Mouse (Mus musculus) heart, embryonic 13.5 days (tissue): ENCODE measurements around the gene Olfr435. TPM values are rescaled to one million over a fixed set of nuclear protein-coding genes. Genes with fewer than 3 reads are reported as not detected.
"Not testable (repeated sequence)": the region's sequence is repeated elsewhere in the genome, so short reads cannot be mapped to it uniquely, and the experiment has no call there.

Source experiments
- ATAC-seq: fragments of 200-750 bp; cut with Nextera tagmentation; 2 replicates; pipeline ENCODE4 v1.8.0; 2017; ENCODE audit warnings: moderate TSS enrichment; ENCODE audit not compliant: insufficient number of reproducible peaks, low FRiP score, low TSS enrichment; ENCODE audit errors: extremely low read depth
- H3K27ac ChIP-seq: fragments of 300-500 bp; sonication (generic); replicated peaks from 2 replicates; pipeline ENCODE4 v1.5.1; 2015; ENCODE audit warnings: moderate library complexity, mild to moderate bottlenecking, inconsistent platforms
- H3K27me3 ChIP-seq: fragments of 300-500 bp; sonication (generic); replicated peaks from 2 replicates; pipeline ENCODE4 v1.6.1; 2015; ENCODE audit warnings: mild to moderate bottlenecking, inconsistent platforms
- H3K36me3 ChIP-seq: fragments of 300-500 bp; sonication (generic); 2 replicates; pipeline ENCODE4 v1.6.1; 2015; ENCODE audit warnings: mild to moderate bottlenecking, inconsistent platforms
- H3K4me1 ChIP-seq: fragments of 300-500 bp; sonication (generic); 2 replicates; pipeline ENCODE4 v1.6.1; 2015; ENCODE audit warnings: inconsistent platforms
- H3K4me2 ChIP-seq: fragments of 300-500 bp; sonication (generic); 2 replicates; pipeline ENCODE4 v1.6.1; 2015; ENCODE audit warnings: inconsistent platforms, mild to moderate bottlenecking, moderate library complexity
- H3K4me3 ChIP-seq: fragments of 300-500 bp; sonication (generic); 2 replicates; pipeline ENCODE4 v1.5.1; 2015; ENCODE audit warnings: moderate library complexity, mild to moderate bottlenecking, inconsistent platforms
- H3K9ac ChIP-seq: fragments of 300-500 bp; sonication (generic); 2 replicates; pipeline ENCODE4 v1.6.1; 2015; ENCODE audit warnings: inconsistent platforms, mild to moderate bottlenecking, moderate library complexity
- H3K9me3 ChIP-seq: fragments of 300-500 bp; sonication (generic); 2 replicates; pipeline ENCODE4 v1.6.1; 2016; ENCODE audit warnings: inconsistent platforms
- WGBS: fragments of 180-500 bp; shearing (Covaris S2); methylation state at CpG from one replicate; pipeline ENCODE4 v1.1.7; 2015; ENCODE audit warnings: mixed read lengths; 5-methylcytosine and 5-hydroxymethylcytosine counted together
- polyA plus RNA-seq: library from polyadenylated mRNA; unstranded; fragments of >200 nt; fragmentation: Nextera tagmentation; extraction: Ambion mirVana; gene quantifications from 2 replicates; pipeline ENCODE4 v1.2.1, GENCODE M21; 2015

The Olfr435 gene
- not detected in 2 replicates for polyA plus RNA-seq

DNA sequence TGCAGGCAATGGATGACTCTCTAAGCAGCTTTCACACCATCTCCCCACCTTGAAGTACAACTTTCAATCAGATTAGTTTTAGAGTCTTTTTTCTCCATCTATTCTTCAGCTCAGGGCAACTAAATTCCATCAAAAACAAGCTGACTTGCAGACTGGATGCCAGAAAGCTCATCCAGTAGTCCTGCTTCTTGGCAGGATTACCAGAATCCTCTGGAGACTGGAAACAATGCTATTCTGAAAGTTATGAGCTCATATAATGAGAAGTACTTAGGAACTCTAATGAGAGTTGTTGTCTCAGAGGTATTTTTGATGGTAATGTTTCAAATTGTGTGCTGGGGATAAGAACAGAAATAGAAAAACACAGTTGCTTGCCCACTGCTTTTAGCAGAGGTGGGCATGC lies at the start of gene Olfr435:
Gene Olfr435 (plus strand): TSS at position 366 of the 400 bp plus-strand sequence.
- Histone ChIP-seq H3K4me3 (no peak within 1 kb of the TSS), H3K4me2 (no peak within 1 kb of the TSS), H3K4me1 (no peaks in the 10 kb centered on the region), H3K36me3 (no peaks in the 10 kb centered on the region), H3K27me3 (no peaks in the 10 kb centered on the region), H3K27ac (no peak within 1 kb of the TSS), H3K9ac (no peak within 1 kb of the TSS), H3K9me3 (no peaks in the 10 kb centered on the region)
- no peak for ATAC-seq

DNA sequence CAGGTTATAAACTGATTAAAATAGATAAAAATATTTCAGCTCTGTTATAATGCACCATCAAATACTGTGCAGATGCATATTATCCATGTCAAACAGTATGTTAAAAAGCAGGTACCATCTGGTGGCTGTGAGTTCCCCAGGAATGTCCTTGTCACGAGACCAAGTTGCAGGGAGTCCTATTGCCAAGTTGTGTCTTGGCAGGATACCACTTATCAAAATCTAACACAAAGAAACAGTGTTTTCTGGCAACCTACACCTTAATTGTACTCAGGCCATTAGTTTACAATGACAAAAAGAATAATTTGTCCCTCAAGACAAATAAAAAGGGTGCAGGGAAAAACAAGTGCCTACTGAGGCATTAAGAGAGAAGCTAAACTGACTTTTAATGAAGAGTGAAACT lies 37.4 kb upstream of the Olfr435 start:
- H3K27ac ChIP-seq, result no peak overlapping the region
- H3K4me2 ChIP-seq, result no peak overlapping the region
- no peak overlapping the region for H3K9ac ChIP-seq
- no peaks in the 10 kb centered on the region for H3K36me3 ChIP-seq
- H3K4me1 ChIP-seq, result no peaks in the 10 kb centered on the region
- H3K27me3 ChIP-seq, result no peaks in the 10 kb centered on the region
- WGBS, result 32% methylated on average over 1 of the region's 1 CpGs
- no peak for ATAC-seq
- H3K4me3 ChIP-seq, result no peak overlapping the region
- no peaks in the 10 kb centered on the region for H3K9me3 ChIP-seq

DNA sequence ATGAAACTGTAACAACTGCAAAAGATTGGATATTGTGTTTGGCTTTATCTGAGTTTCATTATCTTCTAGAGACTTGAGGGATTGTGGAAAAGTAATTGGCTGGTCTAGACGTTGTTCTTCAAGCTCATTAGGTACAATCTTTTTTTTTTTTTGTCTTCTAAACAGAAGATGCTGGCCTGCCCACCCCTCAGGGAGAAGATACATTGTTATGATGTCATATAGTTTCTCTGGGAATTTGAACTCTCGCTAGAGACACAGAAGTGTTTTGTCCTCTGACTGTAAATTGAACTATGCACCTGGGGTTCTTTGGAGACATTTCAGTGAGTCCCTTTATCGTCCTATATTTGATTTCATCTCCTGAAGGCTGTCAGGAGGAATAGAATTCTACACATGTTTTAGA lies 34.0 kb upstream of the Olfr435 start, which contains the start of gene Olfr437:
Gene Olfr437 (plus strand): TSS at position 301 of the 400 bp plus-strand sequence.
- H3K4me3 ChIP-seq, result no peak within 1 kb of the TSS
- H3K4me1 ChIP-seq, result no peaks in the 10 kb centered on the region
- H3K4me2 ChIP-seq, result no peak within 1 kb of the TSS
- WGBS, result 53% methylated on average over 3 of the region's 3 CpGs
- H3K36me3 ChIP-seq, result no peaks in the 10 kb centered on the region
- no peak for ATAC-seq
- H3K9me3 ChIP-seq, result no peaks in the 10 kb centered on the region
- H3K27me3 ChIP-seq, result no peaks in the 10 kb centered on the region
- no peak within 1 kb of the TSS for H3K27ac ChIP-seq
- H3K9ac ChIP-seq, result no peak within 1 kb of the TSS

DNA sequence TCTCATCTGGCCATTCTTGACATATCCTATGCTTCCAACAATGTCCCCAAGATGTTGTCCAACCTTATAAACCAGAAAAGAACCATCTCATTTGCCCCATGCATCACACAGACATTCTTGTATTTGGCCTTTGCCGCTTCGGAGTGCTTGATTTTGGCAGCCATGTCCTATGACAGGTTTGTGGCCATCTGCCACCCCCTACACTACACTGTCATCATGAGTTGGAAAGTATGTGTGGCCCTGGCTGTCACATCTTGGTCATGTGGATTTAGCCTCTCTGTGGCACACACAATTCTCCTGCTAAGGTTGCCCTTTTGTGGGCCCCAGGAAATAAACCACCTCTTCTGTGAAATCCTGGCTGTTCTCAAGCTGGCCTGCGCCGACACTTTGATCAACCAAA lies 29.7 kb upstream of the Olfr435 start:
- Histone ChIP-seq H3K4me3 (no peak overlapping the region), H3K27me3 (no peaks in the 10 kb centered on the region), H3K4me2 (no peak overlapping the region), H3K36me3 (no peaks in the 10 kb centered on the region), H3K9me3 (no peaks in the 10 kb centered on the region), H3K27ac (no peak overlapping the region), H3K9ac (no peak overlapping the region), H3K4me1 (no peaks in the 10 kb centered on the region)
- WGBS, result 90% methylated on average over 4 of the region's 4 CpGs
- no peak for ATAC-seq

DNA sequence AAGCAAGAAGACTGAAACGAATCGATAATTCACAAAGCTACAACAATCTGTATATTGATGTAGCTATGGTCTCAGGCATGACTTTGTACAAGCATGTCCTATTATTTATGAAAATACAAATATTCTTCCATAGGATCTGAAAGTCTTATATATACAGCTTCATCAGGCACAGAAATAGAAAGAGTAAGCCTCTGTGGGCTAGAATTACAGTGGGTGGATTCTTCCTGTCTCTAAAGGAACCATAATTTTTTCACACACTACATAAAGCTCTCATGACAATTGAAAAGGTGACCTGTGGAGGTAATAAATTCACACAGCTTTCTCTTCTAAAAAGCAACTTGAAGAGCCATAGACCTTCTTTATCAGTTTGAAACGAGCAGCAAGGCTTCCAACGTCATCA lies 25.1 kb upstream of the Olfr435 start, which contains the start of gene Olfr13:
Gene Olfr13 (plus strand): TSS at position 301 of the 400 bp plus-strand sequence.
- Histone ChIP-seq H3K36me3 (no peaks in the 10 kb centered on the region), H3K9ac (no peak within 1 kb of the TSS), H3K4me3 (no peak within 1 kb of the TSS), H3K4me2 (no peak within 1 kb of the TSS), H3K27me3 (no peaks in the 10 kb centered on the region), H3K27ac (no peak within 1 kb of the TSS), H3K4me1 (no peaks in the 10 kb centered on the region), H3K9me3 (no peaks in the 10 kb centered on the region)
- WGBS, result 62% methylated on average over 4 of the region's 4 CpGs
- ATAC-seq, result no peak

DNA sequence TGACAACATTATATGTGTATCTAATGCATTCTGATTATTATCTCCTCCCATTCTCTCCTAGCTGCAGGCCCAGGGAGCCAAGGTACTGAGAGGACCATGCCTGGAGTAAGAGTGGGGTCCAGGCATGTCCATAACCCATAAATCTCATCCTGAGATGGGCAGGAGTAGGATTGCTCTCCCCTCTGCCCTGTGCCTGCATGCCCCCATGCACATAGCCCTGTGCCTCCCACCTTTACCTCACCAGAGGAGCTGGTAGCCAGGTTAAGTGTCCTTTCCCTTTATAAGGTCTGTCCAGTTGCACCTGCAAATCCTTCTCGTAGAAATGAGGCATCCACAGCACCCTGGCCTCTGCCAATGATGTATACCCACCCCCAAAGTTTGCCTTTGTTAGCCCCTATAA lies 18.8 kb upstream of the Olfr435 start:
- no peak overlapping the region for H3K4me3 ChIP-seq
- ATAC-seq, result no peak
- WGBS, result 52% methylated on average over 1 of the region's 1 CpGs

DNA sequence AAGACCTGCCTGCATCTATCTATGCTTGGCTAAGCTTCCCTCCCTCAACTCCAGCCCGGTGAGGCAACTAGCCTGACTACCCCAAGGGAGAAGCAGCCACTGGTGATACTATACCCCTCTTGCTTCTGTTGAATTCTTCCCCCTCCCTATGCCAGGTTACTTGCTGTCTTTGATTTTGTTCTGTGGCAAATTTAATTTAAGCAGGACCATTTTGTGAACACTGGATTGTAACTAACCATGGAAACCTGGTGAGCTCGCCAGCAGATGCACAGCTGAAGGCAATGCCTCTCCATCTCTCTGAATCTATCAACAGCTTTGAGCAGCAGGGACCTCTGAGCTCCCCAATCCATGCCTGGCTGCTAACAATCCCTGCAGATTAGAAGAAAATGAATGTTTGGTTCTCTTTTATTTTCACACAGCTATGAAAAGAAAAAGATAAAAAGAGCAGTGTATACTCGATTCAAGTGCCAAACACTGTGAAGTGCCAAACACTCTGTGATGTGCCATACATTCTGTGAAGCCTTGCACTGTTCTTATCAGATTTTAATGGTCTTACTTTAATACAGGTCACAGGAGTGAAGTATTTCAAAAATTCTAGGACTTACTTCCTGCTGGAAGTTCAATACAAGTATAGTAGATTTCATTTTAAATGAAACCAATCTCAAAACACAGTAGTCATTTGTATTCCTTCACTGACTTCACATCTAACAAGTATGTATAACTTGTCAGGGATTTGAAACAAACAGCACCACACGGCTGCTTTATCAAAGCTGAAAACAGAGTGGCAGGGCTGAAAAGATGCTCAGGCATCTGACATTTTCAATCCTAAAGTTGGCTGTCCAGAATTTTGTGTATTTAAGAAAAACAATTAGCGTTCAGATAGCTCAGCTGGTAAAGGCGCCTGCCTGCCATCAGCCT lies 18.1 kb upstream of the Olfr435 start:
- Histone ChIP-seq H3K4me3 (no peak overlapping the region), H3K9me3 (no peaks in the 10 kb centered on the region), H3K9ac (no peak overlapping the region), H3K4me1 (no peaks in the 10 kb centered on the region), H3K36me3 (no peaks in the 10 kb centered on the region), H3K4me2 (no peak overlapping the region), H3K27me3 (no peaks in the 10 kb centered on the region), H3K27ac (no peak overlapping the region)
- no peak for ATAC-seq
- WGBS, result 49% methylated on average over 6 of the region's 6 CpGs

More for the DNA sequence above, 18.8 kb upstream of the Olfr435 start:
- Histone ChIP-seq H3K27ac (no peak overlapping the region), H3K4me1 (no peaks in the 10 kb centered on the region), H3K4me2 (no peak overlapping the region), H3K36me3 (no peaks in the 10 kb centered on the region), H3K27me3 (no peaks in the 10 kb centered on the region), H3K9me3 (no peaks in the 10 kb centered on the region), H3K9ac (no peak overlapping the region)

DNA sequence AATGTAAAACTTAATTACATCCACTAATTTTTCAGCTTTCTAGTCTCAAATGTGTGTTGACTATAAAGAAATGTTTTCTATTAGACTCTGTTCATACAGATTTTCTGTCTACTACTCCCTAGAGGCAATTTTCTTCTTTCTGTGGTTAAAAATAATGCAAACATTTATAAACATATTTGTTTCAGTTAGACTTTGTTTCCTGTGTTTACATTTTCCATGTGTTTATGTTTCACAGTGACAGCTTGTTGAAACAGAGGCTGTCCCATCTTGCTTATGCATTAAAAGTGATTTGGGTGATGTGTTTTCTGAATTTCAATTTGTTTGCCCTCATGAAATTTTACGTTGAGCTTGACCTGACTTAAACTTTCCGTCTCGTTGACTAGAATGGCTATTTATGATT lies 6.0 kb upstream of the Olfr435 start:
- no peak overlapping the region for H3K4me3 ChIP-seq
- WGBS, result 72% methylated on average over 3 of the region's 3 CpGs
- H3K27ac ChIP-seq, result no peak overlapping the region
- no peaks in the 10 kb centered on the region for H3K27me3 ChIP-seq
- no peaks in the 10 kb centered on the region for H3K4me1 ChIP-seq
- H3K9ac ChIP-seq, result no peak overlapping the region
- H3K36me3 ChIP-seq, result no peaks in the 10 kb centered on the region
- ATAC-seq, result no peak
- no peak overlapping the region for H3K4me2 ChIP-seq
- H3K9me3 ChIP-seq, result no peaks in the 10 kb centered on the region

DNA sequence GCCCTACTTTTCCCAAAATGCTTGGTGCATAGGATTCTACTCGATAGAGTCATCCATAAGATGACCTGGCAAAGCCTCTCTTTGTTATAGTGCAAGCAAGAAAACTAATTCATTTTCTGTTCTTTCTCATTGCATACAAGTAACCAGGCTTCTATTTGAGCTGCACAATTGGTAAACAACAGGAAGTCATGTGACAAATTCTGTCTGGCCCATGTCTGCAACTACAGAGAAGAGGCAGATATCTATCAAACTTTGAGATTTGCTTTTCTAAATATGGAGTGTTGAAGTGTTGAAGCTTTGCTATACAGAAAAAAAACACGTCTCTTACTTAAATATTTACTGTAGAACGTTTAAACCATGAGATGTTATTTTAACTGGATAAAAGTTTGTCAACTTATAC lies 1.1 kb downstream of the Olfr435 start:
- Histone ChIP-seq H3K9ac (no peak overlapping the region), H3K27me3 (no peaks in the 10 kb centered on the region), H3K36me3 (no peaks in the 10 kb centered on the region), H3K9me3 (no peaks in the 10 kb centered on the region), H3K4me2 (no peak overlapping the region), H3K27ac (no peak overlapping the region), H3K4me3 (no peak overlapping the region), H3K4me1 (no peaks in the 10 kb centered on the region)
- WGBS, result 45% methylated on average over 3 of the region's 3 CpGs
- no peak for ATAC-seq

DNA sequence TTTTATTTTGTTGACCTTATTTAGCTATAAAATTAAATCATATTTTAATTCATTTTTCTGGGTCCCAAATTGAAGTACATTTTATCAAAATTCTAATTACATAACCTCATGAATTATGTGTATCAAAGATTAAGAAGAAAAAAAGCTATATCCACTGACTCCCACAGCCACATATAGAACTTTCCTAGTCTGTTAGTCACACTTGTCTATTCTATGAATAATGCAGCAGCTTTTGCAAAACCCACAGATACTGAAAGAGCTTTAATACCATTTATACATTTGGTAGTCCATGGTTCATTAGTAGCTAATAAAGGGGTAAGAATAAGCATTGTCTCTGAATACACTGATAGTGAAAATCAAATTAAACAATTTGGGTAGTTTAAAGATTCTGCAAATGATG lies 5.8 kb downstream of the Olfr435 start:
- Histone ChIP-seq H3K9ac (no peak overlapping the region), H3K4me1 (no peaks in the 10 kb centered on the region), H3K4me2 (no peak overlapping the region), H3K9me3 (no peaks in the 10 kb centered on the region), H3K27ac (no peak overlapping the region), H3K27me3 (no peaks in the 10 kb centered on the region), H3K36me3 (no peaks in the 10 kb centered on the region), H3K4me3 (no peak overlapping the region)
- no peak for ATAC-seq

DNA sequence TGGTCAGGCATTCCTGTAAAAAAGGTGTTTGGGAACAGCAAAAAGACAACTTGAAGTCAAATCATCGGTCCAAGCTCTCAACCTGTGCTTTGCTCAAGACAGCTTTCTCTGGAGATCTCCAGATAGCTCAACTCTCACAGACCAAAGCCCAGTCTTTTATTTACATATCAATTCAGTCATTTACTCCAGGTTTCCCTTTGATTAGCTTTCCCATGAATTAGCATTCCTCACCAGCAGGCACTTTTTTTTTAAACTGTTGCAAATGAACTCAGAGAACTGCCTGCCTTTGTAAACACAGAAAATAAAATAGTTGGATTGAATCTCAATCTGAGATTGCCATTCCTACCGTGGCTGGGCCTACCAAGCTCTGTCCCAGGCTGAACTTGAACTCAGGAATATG lies 8.4 kb downstream of the Olfr435 start:
- ATAC-seq, result no peak
- no peak overlapping the region for H3K4me2 ChIP-seq
- H3K4me1 ChIP-seq, result no peaks in the 10 kb centered on the region
- H3K9me3 ChIP-seq, result no peaks in the 10 kb centered on the region
- H3K36me3 ChIP-seq, result no peaks in the 10 kb centered on the region
- H3K27ac ChIP-seq, result no peak overlapping the region
- no peak overlapping the region for H3K9ac ChIP-seq
- 41% methylated on average over 2 of the region's 2 CpGs for WGBS
- no peaks in the 10 kb centered on the region for H3K27me3 ChIP-seq
- no peak overlapping the region for H3K4me3 ChIP-seq

DNA sequence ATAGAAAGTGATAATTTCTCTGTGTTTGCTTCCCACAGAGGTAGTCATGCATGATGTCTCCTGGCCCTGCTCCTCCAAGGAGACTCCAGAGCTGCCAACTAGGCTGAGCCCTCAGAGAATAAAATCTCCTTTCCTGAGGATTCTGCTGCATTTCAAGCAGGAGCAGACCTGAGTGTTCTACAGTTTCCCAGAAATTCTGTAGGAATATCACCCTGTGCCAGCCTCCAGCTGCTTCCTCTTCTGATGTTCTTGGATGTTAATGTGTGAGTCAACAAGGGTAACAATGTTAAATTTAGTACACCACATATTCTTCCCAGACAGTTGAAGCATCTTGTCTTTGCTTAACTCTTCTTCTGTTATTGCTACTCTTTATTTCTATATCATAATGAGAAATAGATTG lies 15.9 kb downstream of the Olfr435 start, which contains the start of gene Olfr434:
Gene Olfr434 (plus strand): TSS at position 149 of the 400 bp plus-strand sequence.
- not testable (repeated sequence) for H3K4me2 ChIP-seq, H3K9me3 ChIP-seq, H3K9ac ChIP-seq, H3K27ac ChIP-seq, ATAC-seq, H3K4me1 ChIP-seq, H3K4me3 ChIP-seq, H3K27me3 ChIP-seq, H3K36me3 ChIP-seq
